Mouse (Mus musculus) monocyte, adult 5-6 weeks (primary cell): ENCODE measurements around the gene Mfap1b. TPM values are rescaled to one million over a fixed set of nuclear protein-coding genes. Genes with fewer than 3 reads are reported as not detected.

Experiments
- ATAC-seq: fragments of 153-309, 156-312 bp; replicated peaks from 2 replicates; pipeline ENCODE4 v1.8.0; 2017; ENCODE audit warnings: mild to moderate bottlenecking; ENCODE audit not compliant: low TSS enrichment, insufficient number of reproducible peaks, severe bottlenecking, poor library complexity, low FRiP score
- total RNA-seq: library from RNA; stranded (forward); fragments of 200-1000, 200-491, 200-594 nt; gene quantifications from 3 replicates; pipeline ENCODE4 v1.2.3, GENCODE M21; 2017

The Mfap1b gene
- total RNA-seq, 1 experiment from 2014 or later: 99.0 TPM

DNA sequence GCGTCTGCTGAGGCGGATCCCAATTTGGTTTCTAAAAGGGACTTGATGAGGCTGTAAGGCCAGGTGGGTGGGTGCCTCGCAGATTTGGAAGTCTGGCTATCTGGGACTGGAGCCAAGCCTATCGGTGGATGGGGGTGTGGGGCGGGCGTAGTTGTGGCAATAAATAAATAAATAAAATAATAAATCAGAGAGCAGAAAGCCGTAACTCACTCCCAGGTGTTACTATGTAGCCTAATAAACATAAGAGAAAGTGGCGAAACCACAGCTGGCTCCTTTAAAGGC is 30.9 kb downstream of the Mfap1b start:
- no peak for ATAC-seq

DNA sequence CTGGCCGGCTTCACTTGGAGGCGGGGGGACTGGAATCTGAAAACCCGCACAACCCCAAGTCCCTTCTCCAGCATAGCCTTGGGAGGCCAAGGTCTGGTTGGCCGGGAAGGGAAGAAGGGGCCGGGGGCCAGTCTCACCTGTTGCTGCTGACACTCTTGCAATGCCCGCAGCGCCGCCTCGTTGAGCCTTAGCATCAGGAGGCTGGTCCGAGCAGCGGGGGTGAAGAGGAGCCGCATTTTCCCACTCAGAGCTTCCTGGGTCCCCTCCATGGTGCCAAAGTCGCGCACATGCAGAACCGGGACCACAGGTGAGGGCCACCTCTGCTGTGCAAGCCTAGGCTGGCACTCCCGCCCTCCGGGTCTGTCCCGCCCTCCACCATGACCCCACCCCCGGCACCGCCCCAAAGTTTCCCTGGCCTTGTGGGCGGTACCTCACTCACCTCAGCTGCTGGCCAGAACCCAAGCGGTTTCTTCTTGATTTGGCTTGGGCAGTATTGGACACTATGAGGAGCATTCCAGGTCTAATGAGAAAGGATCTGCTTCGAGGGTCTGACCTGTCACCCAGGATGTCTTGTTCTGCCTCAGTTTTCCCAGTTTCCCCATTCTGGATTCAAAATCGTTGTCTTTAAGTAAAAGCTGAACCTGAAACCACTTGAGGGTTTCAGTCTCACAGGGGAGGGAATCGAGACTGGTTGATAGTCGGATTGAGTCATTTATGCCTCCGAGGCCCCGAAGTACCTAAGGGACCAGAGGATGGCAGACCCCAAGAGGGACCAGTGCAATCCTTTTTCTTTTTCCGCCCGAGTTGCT is 31.4 kb downstream of the Mfap1b start:
- ATAC-seq: peak; percentile 76

DNA sequence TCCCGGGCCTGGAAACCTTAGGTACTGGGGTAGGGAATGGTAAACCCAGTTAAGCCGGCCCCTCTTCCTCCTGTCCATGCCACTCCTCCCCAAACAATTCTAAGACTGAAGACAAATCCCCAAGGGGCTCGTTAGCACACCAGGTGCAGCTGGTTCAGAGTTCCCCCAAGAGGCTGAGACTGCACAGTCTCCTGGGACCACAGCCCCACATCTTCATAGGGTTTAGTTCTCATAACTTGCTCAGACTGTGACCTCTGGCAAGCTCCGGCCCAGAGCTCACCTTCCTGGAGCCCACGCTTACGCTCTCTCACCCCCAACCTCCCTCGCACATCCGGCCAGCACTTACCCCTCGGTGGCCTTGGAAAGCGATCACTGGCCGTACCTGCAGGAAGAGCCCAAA is 32.1 kb downstream of the Mfap1b start:
- ATAC-seq: peak; percentile 32; the same call in 1 of the 2 replicates

- no peak for ATAC-seq
Measured at GRCm38 (mm10) chr2:121440834-121441605, 32.8 kb downstream of the Mfap1b start.

DNA sequence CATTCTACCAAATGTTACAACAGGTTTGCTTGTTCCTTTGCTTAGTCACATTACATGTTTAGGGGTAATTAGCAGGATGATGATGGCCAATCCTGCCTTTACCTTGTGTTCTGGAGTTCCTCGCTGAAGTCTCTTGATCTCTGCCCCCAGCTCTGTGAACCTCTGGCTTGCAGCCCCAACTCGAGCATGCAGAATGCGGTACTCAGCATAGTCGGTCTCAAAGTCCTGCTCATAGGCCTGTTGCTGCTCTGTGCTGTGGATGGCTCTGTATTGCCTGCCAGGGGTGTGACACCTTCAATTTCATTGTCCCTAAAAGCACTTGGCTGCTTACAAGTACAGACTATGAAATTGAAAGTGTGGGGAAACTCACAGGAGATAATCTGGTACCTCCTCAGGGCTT is 34.1 kb downstream of the Mfap1b start:
- ATAC-seq: no peak

DNA sequence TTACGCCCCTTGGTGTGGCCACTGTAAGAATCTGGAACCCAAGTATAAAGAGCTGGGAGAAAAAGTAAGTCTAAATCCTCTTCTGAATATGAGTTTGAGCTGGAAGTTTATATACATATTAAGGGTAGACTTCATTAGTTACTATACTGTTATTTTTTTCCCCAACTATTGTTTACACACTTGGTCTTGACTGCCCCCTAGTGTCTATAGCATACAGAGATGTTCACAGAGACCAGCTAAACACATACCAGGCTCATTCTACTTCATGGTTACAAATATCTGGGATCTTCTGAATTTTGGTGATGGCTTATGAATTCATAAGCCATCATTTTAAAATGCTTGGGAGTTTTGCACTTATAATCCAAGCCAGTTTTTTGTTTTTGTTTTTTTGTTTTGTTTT is 39.0 kb downstream of the Mfap1b start:
- 0 out of 2 replicates have a peak, but pooled peaks have one; percentile 50 for ATAC-seq

DNA sequence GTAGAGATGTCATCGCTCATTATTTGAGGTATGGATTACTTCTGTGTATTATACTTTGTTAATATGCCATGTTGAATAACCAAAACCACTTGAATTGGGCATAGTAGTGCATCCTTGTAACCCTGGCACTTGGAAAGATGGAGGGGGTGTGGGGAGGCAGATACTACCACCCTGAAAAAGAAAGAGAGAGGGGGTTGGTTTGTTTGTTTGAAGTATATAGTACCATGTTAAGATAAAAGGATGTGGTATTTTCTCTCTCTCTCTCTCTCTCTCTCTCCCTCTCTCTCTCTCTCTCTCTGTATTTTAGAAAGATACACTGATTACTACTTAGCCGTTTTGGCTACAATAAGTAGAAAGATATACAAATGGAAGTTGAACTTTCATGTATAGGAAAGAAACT is 48.0 kb downstream of the Mfap1b start:
- ATAC-seq: no peak

- no peak for ATAC-seq
Measured at GRCm38 (mm10) chr2:121423166-121423565, 50.7 kb downstream of the Mfap1b start.

GRCm38 (mm10) chr2:121418476-121418875 is 55.4 kb downstream of the Mfap1b start:
- ATAC-seq: no peak

DNA sequence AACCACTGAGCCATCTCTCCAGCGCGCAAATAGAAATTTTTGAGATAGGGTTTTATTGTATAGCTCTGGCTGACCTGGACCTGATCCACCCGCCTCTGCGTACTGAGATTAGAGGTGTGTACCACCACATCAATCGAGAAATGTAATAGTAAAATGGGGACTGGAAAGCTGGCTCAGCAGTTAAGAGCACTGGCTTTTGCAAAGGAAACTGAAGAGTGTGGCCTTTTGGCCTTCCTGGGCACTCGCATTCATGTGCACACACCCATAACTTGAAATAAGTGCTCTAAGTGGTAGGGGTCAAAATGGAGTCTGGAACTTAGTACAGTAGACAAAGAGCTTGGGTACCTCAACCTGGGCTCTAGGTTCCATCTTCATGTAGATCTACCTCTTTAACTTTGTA is 57.5 kb downstream of the Mfap1b start:
- ATAC-seq: no peak

- ATAC-seq: no peak
Measured at GRCm38 (mm10) chr2:121415591-121415990, 58.3 kb downstream of the Mfap1b start.

DNA sequence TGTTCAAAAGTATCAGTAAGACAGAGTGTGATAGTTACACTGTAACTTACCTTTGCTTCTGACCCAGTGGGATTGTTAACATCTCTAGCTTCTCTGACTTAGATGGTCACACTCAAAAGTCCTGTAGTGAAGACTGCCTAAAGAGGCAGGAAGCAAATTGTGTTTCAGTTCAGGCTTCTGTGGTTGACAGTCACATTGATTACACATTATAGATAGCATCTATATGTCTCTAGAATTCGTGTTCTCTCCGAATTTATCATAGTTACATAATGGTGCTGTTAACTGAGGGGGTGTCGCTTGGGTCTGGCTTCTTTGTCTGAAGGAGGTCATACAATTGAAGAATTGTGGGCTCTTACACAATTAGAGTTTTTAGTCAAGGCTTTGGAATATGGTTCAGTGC is 58.8 kb downstream of the Mfap1b start:
- ATAC-seq: no peak

- ATAC-seq: 0 out of 2 replicates have a peak, but pooled peaks have one; percentile 41
Measured at GRCm38 (mm10) chr2:121414139-121414685, 59.7 kb downstream of the Mfap1b start.

DNA sequence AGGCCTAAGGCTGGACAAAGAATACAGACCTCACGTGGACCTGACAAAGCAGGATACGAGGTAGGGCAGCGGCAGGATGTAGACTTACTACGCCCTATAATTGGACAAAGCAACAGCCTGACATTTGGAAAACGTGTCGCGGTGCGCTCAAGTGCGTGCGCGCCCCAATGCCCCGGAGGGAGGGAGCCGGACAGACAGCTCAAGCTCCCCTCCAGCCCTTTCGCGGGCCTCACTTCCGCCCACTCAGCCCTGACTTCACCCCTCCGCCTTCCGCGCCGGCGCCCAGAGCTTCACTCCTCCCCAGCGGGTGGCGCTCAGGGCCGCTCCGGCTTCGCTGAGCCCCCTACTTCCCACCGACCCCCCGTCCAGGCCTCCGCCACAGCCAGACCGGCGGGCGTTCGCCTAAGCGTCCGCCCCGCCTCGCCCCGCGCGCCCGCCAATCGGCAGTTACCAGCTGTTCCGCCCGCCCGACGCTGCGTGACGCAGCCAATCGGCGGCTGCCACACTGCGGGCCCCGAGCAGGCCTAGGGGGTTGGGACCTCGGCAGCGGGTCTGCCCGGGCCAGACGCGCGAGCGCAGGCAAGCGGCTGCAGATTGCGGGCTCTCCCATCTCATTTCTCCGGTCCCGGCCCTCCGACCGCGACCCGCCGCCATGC is 60.4 kb downstream of the Mfap1b start, which contains the start of the genes Pdia3 and Catsper2:
Pdia3 (plus strand) TSS at position 389 of the 656 bp plus-strand sequence.
Catsper2 (minus strand) TSS at position 406 of the 656 bp plus-strand sequence.
- ATAC-seq: peak; percentile 85

DNA sequence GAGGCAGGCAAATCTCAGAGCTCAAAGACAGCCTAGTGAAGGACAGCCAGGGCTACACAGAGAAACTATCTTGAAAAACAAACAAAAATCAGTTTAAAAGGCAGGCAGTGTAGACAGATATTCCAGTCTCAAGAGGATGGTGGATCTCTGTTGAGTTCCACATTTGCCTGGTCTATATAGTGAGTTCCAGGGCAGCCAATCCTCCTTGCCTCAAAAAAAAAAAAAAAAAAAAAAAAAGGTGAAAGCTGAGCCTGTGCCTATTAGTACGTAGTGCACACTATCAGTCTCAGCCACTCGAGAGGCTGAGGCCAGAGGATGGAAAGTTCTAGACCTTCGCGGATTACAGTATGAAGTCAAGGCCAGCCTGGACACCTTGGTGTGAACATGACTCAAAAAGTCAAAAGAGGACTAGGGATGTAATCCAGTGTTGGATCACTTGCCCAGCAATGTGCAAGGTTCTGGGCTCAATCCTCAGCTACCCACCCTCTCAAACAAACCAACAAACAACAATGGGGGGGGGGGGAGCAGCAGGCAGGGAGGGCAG is 61.0 kb downstream of the Mfap1b start:
- 0 out of 2 replicates have a peak, but pooled peaks have one; percentile 1 for ATAC-seq
